Comparison of ENCODE assay signal across 8 mouse cellular contexts in the genomic region with DNA sequence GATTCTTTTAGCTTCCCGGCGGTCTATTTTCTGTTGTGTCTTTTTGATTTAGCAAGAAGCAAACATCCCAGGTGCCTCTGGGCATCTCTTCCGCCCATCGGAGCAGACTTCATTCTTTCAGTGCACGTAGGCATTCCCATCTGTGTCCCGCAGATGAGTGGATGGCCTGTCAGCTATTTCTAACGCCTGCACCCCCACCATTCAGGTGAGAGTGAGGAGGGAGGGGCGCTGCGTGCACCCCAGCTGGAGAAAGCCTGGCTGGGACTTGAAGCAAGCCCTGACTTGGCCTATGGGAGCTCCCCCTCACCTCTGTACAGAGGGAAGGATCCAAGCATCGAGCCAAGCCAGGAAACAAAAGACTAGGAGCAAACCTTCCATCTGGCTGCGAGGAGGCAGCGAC. TPM values are rescaled to one million over a fixed set of nuclear protein-coding genes. Genes with fewer than 3 reads are reported as not detected.
A peak's percentile ranks its signal among the peaks of the same experiment; 100 is the strongest.
DNase-seq lines count a peak whose midpoint lies in the region; ATAC-seq and TF ChIP-seq lines count a peak whose summit lies in the region.

No protein-coding gene starts in this region.

- peak overlapping the region; percentile 22; the same call in 1 of the 2 replicates for H3K9ac ChIP-seq in lung, embryonic 14.5 days
- peak overlapping the region; percentile 46; the same call in 1 of the 2 replicates for H3K9ac ChIP-seq in forebrain, embryonic 12.5 days
- H3K9ac ChIP-seq in intestine, postnatal 0 days (ENCODE audit: low read depth, low read length): peak overlapping the region; percentile 31; the same call in 1 of the 2 replicates

- peaks cover 27% of the 10 kb centered on the region for H3K4me1 ChIP-seq in lung, embryonic 14.5 days (ENCODE audit: insufficient read depth)
- peaks cover 47% of the 10 kb centered on the region for H3K4me1 ChIP-seq in forebrain, embryonic 12.5 days
- peaks cover 11% of the 10 kb centered on the region for H3K4me1 ChIP-seq in intestine, postnatal 0 days (replicated peaks; ENCODE audit: control insufficient read depth, insufficient read depth, low read length)

- TF ChIP-seq CTCF in lung, embryonic 14.5 days (IDR thresholded peaks at IDR 0.05; ENCODE audit: low read depth): no peak
- no peak for TF ChIP-seq CTCF in intestine, postnatal 0 days (IDR thresholded peaks at IDR 0.05; ENCODE audit: low read depth)

- no peaks in the 10 kb centered on the region for H3K27me3 ChIP-seq in lung, embryonic 14.5 days (ENCODE audit: insufficient read depth, low read length)
- peaks cover 9% of the 10 kb centered on the region; the same call in 1 of the 2 replicates for H3K27me3 ChIP-seq in forebrain, embryonic 12.5 days
- H3K27me3 ChIP-seq in intestine, postnatal 0 days (replicated peaks; ENCODE audit: control insufficient read depth, insufficient read depth, low read length): no peaks in the 10 kb centered on the region

- ATAC-seq in lung, embryonic 14.5 days (ENCODE audit: insufficient read depth): no peak
- peak; percentile 27; the same call in 1 of the 2 replicates for ATAC-seq in forebrain, embryonic 12.5 days (ENCODE audit: low FRiP score)
- ATAC-seq in intestine, postnatal 0 days: no peak

- H3K9me3 ChIP-seq in lung, embryonic 14.5 days (ENCODE audit: low read depth, low read length): no peaks in the 10 kb centered on the region
- no peaks in the 10 kb centered on the region for H3K9me3 ChIP-seq in forebrain, embryonic 12.5 days
- no peaks in the 10 kb centered on the region for H3K9me3 ChIP-seq in intestine, postnatal 0 days (ENCODE audit: control insufficient read depth)

- WGBS in lung, embryonic 14.5 days: 17% methylated on average over 12 of the region's 12 CpGs
- 3% methylated on average over 12 of the region's 12 CpGs for WGBS in forebrain, embryonic 12.5 days
- WGBS in intestine, postnatal 0 days: 21% methylated on average over 12 of the region's 12 CpGs

- peak overlapping the region; percentile 48; the same call in 1 of the 2 replicates for H3K27ac ChIP-seq in lung, embryonic 14.5 days (ENCODE audit: low read depth)
- H3K27ac ChIP-seq in forebrain, embryonic 12.5 days: peak overlapping the region; percentile 77; the same call in 1 of the 2 replicates
- peak overlapping the region; percentile 15; the same call in 1 of the 2 replicates for H3K27ac ChIP-seq in intestine, postnatal 0 days (ENCODE audit: low read depth, low read length)

- H3K36me3 ChIP-seq in lung, embryonic 14.5 days (ENCODE audit: insufficient read depth): no peaks in the 10 kb centered on the region
- H3K36me3 ChIP-seq in forebrain, embryonic 12.5 days (replicated peaks): no peaks in the 10 kb centered on the region; the same call in 1 of the 2 replicates
- no peaks in the 10 kb centered on the region for H3K36me3 ChIP-seq in intestine, postnatal 0 days (ENCODE audit: control insufficient read depth, insufficient read depth)

- peak overlapping the region; percentile 25; the same call in 1 of the 2 replicates for H3K4me2 ChIP-seq in lung, embryonic 14.5 days
- H3K4me2 ChIP-seq in forebrain, embryonic 12.5 days: peak overlapping the region; percentile 47
- peak overlapping the region; percentile 50; the same call in 1 of the 2 replicates for H3K4me2 ChIP-seq in intestine, postnatal 0 days (replicated peaks; ENCODE audit: low read depth)

- intact Hi-C loops in left cerebral cortex, postnatal 25 days (cut with DNase I): no loop called here

- H3K4me3 ChIP-seq in lung, embryonic 14.5 days (ENCODE audit: low read depth, low read length): no peak overlapping the region
- H3K4me3 ChIP-seq in forebrain, embryonic 12.5 days (replicated peaks): 0 out of 2 replicates have a peak overlapping the region, but pooled peaks have one; percentile 10
- H3K4me3 ChIP-seq in intestine, postnatal 0 days (ENCODE audit: low read depth, low read length): no peak overlapping the region

- DNase-seq in lung, embryonic 14.5 days: no peak
- DNase-seq in lung, postnatal 14 days: no peak
- peak; percentile 57 for DNase-seq in retina, postnatal 1 day
- no peak for DNase-seq in adrenal gland, postnatal 10 days
- no peak for DNase-seq in left cerebral cortex, postnatal 25 days (ENCODE audit: low spot score in 2 of 2)
- DNase-seq in adrenal gland, postnatal 36 days: no peak

RNA-seq across cellular contexts. Expression of a gene that starts 5.4 kb away (rescaled TPM):
- 7.6 TPM in 2 replicates for polyA plus RNA-seq in lung, embryonic 14.5 days (2014; fragmentation: Nextera tagmentation; extraction: Ambion mirVana)
- 9.1 and 9.5 TPM in 2 replicates for polyA plus RNA-seq in forebrain, embryonic 12.5 days (2016; fragmentation: Nextera tagmentation; extraction: Ambion mirVana)
- polyA plus RNA-seq in intestine, postnatal 0 days (2015; fragmentation: Nextera tagmentation; extraction: Ambion mirVana): 4.9 and 5.4 TPM in 2 replicates
- 1 to 10 TPM; 7.0 to 8.3 TPM for total RNA-seq in adrenal gland, postnatal 10 days (2021)
- total RNA-seq in left cerebral cortex, postnatal 25 days (2021): 10 to 100 TPM; 24.9 to 25.2 TPM
- total RNA-seq in adrenal gland, postnatal 36 days (2021): 1 to 10 TPM; 4.3 to 4.8 TPM

RNA-seq across cellular contexts. Expression of a gene that starts 18.2 kb away (rescaled TPM):
- 73.3 and 73.4 TPM in 2 replicates for polyA plus RNA-seq in lung, embryonic 14.5 days (2014; fragmentation: Nextera tagmentation; extraction: Ambion mirVana)
- 110 and 114 TPM in 2 replicates for polyA plus RNA-seq in forebrain, embryonic 12.5 days (2016; fragmentation: Nextera tagmentation; extraction: Ambion mirVana)
- polyA plus RNA-seq in intestine, postnatal 0 days (2015; fragmentation: Nextera tagmentation; extraction: Ambion mirVana): 13.5 and 15.6 TPM in 2 replicates
- total RNA-seq in adrenal gland, postnatal 10 days (2021): 10 to 100 TPM; 15.2 to 17.6 TPM
- 10 to 100 TPM; 89.9 to 96.6 TPM for total RNA-seq in left cerebral cortex, postnatal 25 days (2021)
- total RNA-seq in adrenal gland, postnatal 36 days (2021): 10 to 100 TPM; 19.3 TPM

Comparison
In these comparisons a context has a peak if more than half of its experiments do, and no peak if none do; other contexts are left out.
1. H3K27ac ChIP-seq: peak in every context shown above with its lines; median percentile 77 in forebrain, embryonic 12.5 days; 48 in lung, embryonic 14.5 days; 15 in intestine, postnatal 0 days.
2. RNA of a gene that starts 18.2 kb away (total RNA-seq): 89.9 to 96.6 TPM in left cerebral cortex, postnatal 25 days; 19.3 TPM in adrenal gland, postnatal 36 days and 15.2 to 17.6 TPM in adrenal gland, postnatal 10 days; every median in the first group is over 4 times any median in the second.
3. Peak in every context shown above with its lines, with median percentiles within 50 percentile points of each other: H3K4me2 ChIP-seq and H3K9ac ChIP-seq.